Mouse (Mus musculus) embryonic facial prominence, embryonic 15.5 days (tissue): ENCODE data around the gene Zc3hav1. TPM values are rescaled to one million over a fixed set of nuclear protein-coding genes. Genes with fewer than 3 reads are reported as not detected.

Experiments
- ATAC-seq: fragments of 200-750 bp; cut with Nextera tagmentation; 2 replicates; pipeline ENCODE4 v1.8.0; 2017; ENCODE audit warnings: low read depth, moderate TSS enrichment; ENCODE audit not compliant: insufficient number of reproducible peaks, low FRiP score, low TSS enrichment
- H3K27ac ChIP-seq: fragments of 300-500 bp; sonication (generic); replicated peaks from 2 replicates; pipeline ENCODE4 v1.5.1; 2015; ENCODE audit warnings: mild to moderate bottlenecking, inconsistent platforms
- H3K27me3 ChIP-seq: fragments of 300-500 bp; sonication (generic); 2 replicates; pipeline ENCODE4 v1.6.1; 2015; ENCODE audit warnings: inconsistent platforms
- H3K36me3 ChIP-seq: fragments of 300-500 bp; sonication (generic); 2 replicates; pipeline ENCODE4 v1.6.1; 2015; ENCODE audit warnings: mild to moderate bottlenecking, inconsistent platforms
- H3K4me1 ChIP-seq: fragments of 300-500 bp; sonication (generic); 2 replicates; pipeline ENCODE4 v1.6.1; 2015; ENCODE audit warnings: inconsistent platforms
- H3K4me2 ChIP-seq: fragments of 300-500 bp; sonication (generic); replicated peaks from 2 replicates; pipeline ENCODE4 v1.6.1; 2015; ENCODE audit warnings: mild to moderate bottlenecking, inconsistent platforms
- H3K4me3 ChIP-seq: fragments of 300-500 bp; sonication (generic); replicated peaks from 2 replicates; pipeline ENCODE4 v1.5.1; 2015; ENCODE audit warnings: mild to moderate bottlenecking, inconsistent platforms
- H3K9ac ChIP-seq: fragments of 300-500 bp; sonication (generic); 2 replicates; pipeline ENCODE4 v1.6.1; 2015; ENCODE audit warnings: inconsistent platforms
- H3K9me3 ChIP-seq: fragments of 300-500 bp; sonication (generic); replicated peaks from 2 replicates; pipeline ENCODE4 v1.6.1; 2016; ENCODE audit warnings: inconsistent platforms
- WGBS: fragments of 180-500 bp; shearing (Covaris S2); methylation state at CpG from one replicate; pipeline ENCODE4 v1.1.7; 2015; 5-methylcytosine and 5-hydroxymethylcytosine counted together
- polyA plus RNA-seq: library from polyadenylated mRNA; unstranded; fragments of >200 nt; fragmentation: Nextera tagmentation; extraction: Ambion mirVana; gene quantifications from 2 replicates; pipeline ENCODE4 v1.2.1, GENCODE M21; 2015

The Zc3hav1 gene
- polyA plus RNA-seq, 1 experiment from 2014 or later = 8.4 TPM

DNA sequence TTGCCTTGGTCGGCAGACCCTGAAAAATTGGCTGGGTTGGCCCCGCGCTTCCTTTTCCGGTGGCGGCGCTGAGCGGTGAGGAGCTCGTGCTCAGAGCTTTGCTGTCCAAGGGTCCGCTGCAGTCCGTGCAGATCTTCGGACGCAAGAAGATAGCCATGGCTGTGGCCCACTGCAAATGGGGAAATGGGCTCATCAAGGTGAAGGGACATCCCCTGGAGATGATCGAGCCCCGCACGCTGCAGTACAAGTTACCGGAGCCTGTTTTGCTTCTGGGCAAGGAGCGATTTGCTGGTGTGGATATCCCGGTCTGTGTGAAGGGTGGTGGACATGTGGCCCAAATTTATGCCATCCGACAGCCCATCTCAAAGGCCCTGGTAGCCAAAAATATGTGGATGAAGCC is 70.0 kb downstream of the Zc3hav1 start:
- Histone ChIP-seq H3K4me1 (no peaks in the 10 kb centered on the region), H3K36me3 (peaks cover 47% of the 10 kb centered on the region), H3K4me2 (no peak overlapping the region), H3K27ac (no peak overlapping the region), H3K4me3 (no peak overlapping the region), H3K9ac (no peak overlapping the region), H3K9me3 (peaks cover 5% of the 10 kb centered on the region; the same call in 1 of the 2 replicates), H3K27me3 (no peaks in the 10 kb centered on the region)
- no peak for ATAC-seq
- 98% methylated on average over 19 of the region's 19 CpGs for WGBS

DNA sequence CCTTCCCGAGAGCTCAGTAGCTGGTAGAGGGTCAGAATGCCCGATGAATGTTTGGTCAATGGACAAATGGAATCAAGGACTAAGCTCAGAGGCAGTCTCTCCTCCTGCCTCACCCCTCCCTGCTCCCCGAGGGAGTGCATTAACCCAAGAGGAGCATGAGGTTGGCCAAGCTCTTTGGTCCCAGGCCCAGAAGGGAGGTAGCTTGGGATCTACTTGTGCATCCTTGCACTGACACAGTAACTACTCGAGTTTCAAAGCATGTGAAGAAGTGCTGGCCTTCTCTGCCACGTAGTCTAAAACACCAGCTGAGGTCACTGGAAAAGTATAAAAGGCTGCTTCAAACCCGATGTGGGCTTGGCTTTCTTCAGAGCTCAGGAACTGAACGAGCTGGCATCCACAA is 89.9 kb downstream of the Zc3hav1 start:
- Histone ChIP-seq H3K36me3 (no peaks in the 10 kb centered on the region), H3K9ac (no peak overlapping the region), H3K27me3 (no peaks in the 10 kb centered on the region), H3K4me2 (no peak overlapping the region), H3K4me3 (no peak overlapping the region), H3K9me3 (no peaks in the 10 kb centered on the region), H3K4me1 (no peaks in the 10 kb centered on the region), H3K27ac (no peak overlapping the region)
- WGBS = 66% methylated on average over 7 of the region's 7 CpGs
- ATAC-seq = no peak

DNA sequence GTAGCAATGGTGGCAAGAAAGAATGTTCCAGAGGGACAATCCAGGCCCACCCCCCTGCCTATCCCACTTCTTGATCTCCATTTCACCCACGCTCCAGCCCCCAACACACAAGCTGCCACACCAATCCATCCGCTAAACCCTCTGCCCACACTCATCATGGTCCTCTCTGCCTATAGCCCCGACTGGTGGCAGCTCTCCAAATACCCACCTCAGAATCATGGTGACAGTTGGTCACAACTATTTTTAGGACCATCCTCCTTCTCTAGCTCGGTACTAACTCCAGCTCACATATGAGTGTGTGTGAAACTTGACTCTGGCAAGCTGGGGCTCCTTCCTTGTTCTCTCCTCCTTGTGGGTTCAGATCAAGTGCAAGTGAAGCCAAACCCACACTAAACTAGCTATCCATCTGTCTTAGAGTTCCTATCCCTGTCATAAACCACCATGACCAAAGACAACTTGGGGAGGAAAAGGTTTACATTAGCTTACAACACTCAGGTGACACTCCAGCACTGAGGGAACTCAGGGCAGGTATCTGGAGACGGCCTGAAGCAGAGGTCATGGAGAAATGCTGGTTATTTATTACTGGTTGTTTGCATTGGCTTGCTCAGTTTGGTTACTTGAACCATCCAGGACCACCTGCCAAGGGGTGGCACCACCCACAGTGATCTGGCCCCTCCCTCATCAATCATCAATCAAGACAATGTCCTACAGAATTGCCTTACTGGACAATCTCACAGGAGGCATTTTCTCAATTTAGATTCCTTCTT is 90.8 kb downstream of the Zc3hav1 start:
- Histone ChIP-seq H3K9ac (no peak overlapping the region), H3K27ac (no peak overlapping the region)
- no peak for ATAC-seq

DNA sequence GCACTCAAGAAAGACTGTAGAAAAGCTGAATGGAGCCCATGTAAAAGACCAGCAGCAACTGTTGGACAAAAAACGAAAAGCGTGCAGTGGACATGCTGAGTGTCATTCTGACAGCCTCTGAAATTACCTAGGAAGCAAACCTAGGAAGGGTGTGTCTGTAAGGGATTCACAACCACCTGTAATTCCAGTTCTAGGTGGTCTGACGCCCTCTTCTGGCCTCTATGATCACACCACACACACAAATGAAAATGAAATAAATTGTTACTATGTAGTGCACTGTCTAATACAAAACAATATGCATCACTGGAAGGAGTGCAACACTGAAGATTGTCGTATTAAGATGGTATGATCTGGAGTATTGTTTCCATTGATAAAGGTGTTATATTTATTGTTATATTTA is 92.5 kb downstream of the Zc3hav1 start:
- H3K9ac ChIP-seq = no peak overlapping the region
- WGBS = 65% methylated on average over 4 of the region's 4 CpGs
- ATAC-seq = no peak

More for the DNA sequence above, 90.8 kb downstream of the Zc3hav1 start:
- 69% methylated on average over 5 of the region's 5 CpGs for WGBS
- H3K4me2 ChIP-seq = no peak overlapping the region
- H3K9me3 ChIP-seq = no peaks in the 10 kb centered on the region
- no peaks in the 10 kb centered on the region for H3K27me3 ChIP-seq
- no peak overlapping the region for H3K4me3 ChIP-seq
- H3K4me1 ChIP-seq = no peaks in the 10 kb centered on the region
- no peaks in the 10 kb centered on the region for H3K36me3 ChIP-seq

DNA sequence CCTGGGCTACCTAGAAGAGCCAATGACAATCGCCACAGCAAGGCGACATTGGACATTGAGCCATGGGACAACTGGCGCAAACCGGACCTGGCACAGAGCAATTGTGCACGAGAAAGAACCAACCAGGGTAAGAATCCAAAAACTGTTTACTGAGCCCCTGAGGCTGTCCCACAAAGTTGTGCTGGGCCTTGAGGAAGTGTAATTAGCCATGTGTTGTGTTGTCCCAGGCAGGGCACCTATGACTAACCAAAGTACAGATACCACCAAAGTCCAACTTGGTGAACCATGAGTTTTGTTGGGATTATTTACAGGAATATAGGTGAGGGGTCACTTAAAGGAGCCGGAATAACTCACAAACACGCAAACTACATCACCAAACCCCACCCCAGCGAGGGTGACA is 96.9 kb downstream of the Zc3hav1 start:
- 93% methylated on average over 8 of the region's 8 CpGs for WGBS
- no peaks in the 10 kb centered on the region for H3K27me3 ChIP-seq
- no peak for ATAC-seq
- H3K27ac ChIP-seq = no peak overlapping the region
- no peak overlapping the region for H3K9ac ChIP-seq
- no peak overlapping the region for H3K4me2 ChIP-seq
- H3K4me3 ChIP-seq = no peak overlapping the region
- no peaks in the 10 kb centered on the region for H3K9me3 ChIP-seq
- H3K4me1 ChIP-seq = peaks cover 11% of the 10 kb centered on the region
- H3K36me3 ChIP-seq = no peaks in the 10 kb centered on the region

More for the DNA sequence above, 92.5 kb downstream of the Zc3hav1 start:
- H3K36me3 ChIP-seq = no peaks in the 10 kb centered on the region
- H3K4me2 ChIP-seq = no peak overlapping the region
- no peaks in the 10 kb centered on the region for H3K27me3 ChIP-seq
- no peaks in the 10 kb centered on the region for H3K9me3 ChIP-seq
- no peak overlapping the region for H3K4me3 ChIP-seq
- no peaks in the 10 kb centered on the region for H3K4me1 ChIP-seq
- no peak overlapping the region for H3K27ac ChIP-seq

DNA sequence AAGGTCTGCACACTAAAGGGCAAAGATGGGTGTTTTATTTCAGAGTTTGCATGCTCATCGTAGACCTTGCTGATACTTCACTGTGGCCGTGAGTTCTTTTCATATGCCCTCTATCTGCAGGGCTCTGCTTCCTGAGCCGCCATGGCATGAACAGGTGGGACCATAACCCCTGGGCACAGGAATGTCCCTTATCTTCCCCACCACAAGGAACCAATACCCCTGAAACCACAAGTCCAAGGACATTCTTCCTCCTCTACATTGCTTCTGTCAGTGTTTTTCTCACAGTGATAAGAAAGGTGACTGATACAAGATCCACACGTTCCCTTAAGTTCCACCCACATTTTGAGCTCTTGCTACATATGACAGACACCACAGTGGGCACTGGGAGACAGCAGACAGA is 97.6 kb downstream of the Zc3hav1 start:
- Histone ChIP-seq H3K4me1 (peaks cover 19% of the 10 kb centered on the region), H3K9me3 (no peaks in the 10 kb centered on the region), H3K36me3 (no peaks in the 10 kb centered on the region), H3K4me2 (no peak overlapping the region), H3K27me3 (no peaks in the 10 kb centered on the region), H3K27ac (no peak overlapping the region), H3K9ac (no peak overlapping the region), H3K4me3 (no peak overlapping the region)
- ATAC-seq = no peak
- 80% methylated on average over 4 of the region's 4 CpGs for WGBS

DNA sequence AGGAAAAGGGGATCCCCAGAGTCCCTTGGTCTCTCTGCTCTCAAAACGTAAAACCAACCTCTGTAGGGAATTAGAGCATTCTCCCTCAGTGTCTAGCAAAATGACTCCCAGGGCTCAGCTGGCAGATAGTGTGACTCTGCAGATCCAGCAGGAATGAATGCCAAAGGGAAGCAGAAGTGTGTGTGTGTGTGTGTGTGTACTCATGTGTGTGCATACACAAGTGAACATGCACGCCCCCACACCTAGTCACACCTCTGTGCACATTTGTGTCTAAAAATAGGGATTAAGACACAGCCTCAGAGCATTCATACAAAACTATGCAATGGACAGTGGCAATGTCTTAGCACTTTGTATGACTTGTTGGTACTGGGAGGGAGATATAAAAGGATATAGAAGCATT is 98.6 kb downstream of the Zc3hav1 start:
- no peak for ATAC-seq
- WGBS = 50% methylated on average over 2 of the region's 2 CpGs
- Histone ChIP-seq H3K4me3 (no peak overlapping the region), H3K4me1 (peaks cover 25% of the 10 kb centered on the region), H3K9ac (no peak overlapping the region), H3K9me3 (no peaks in the 10 kb centered on the region), H3K27me3 (no peaks in the 10 kb centered on the region), H3K4me2 (no peak overlapping the region), H3K36me3 (no peaks in the 10 kb centered on the region), H3K27ac (no peak overlapping the region)

Other genes starting within 250 kb of the Zc3hav1 start
- gene Tmem213, start 245.3 kb downstream of the Zc3hav1 start, polyA plus RNA-seq = 6.9 and 8.5 TPM in 2 replicates
- gene Atp6v0a4, start 230.0 kb downstream of the Zc3hav1 start, polyA plus RNA-seq = 7.3 and 7.8 TPM in 2 replicates
- 5.1 and 6.2 TPM in 2 replicates for gene D630045J12Rik, start 100.6 kb downstream of the Zc3hav1 start, polyA plus RNA-seq
- gene Zc3hav1l, start 55.3 kb downstream of the Zc3hav1 start, polyA plus RNA-seq = 9.0 and 10.4 TPM in 2 replicates
- 7.0 and 10.1 TPM in 2 replicates for gene Ttc26, start 26.9 kb upstream of the Zc3hav1 start, polyA plus RNA-seq
- 14.9 and 17.0 TPM in 2 replicates for gene Ubn2, start 79.3 kb upstream of the Zc3hav1 start, polyA plus RNA-seq
- 80.9 and 93.2 TPM in 2 replicates for gene Fmc1, start 178.9 kb upstream of the Zc3hav1 start, polyA plus RNA-seq
- gene Luc7l2, start 196.7 kb upstream of the Zc3hav1 start, polyA plus RNA-seq = 41.4 and 48.0 TPM in 2 replicates